Mouse (Mus musculus): ENCODE results near the gene Prr13.

Prr13 gene

GRCm38 (mm10) chr15:102505770-102506463, 47.1 kb downstream of the Prr13 start:
- no peak for DNase-seq

DNA sequence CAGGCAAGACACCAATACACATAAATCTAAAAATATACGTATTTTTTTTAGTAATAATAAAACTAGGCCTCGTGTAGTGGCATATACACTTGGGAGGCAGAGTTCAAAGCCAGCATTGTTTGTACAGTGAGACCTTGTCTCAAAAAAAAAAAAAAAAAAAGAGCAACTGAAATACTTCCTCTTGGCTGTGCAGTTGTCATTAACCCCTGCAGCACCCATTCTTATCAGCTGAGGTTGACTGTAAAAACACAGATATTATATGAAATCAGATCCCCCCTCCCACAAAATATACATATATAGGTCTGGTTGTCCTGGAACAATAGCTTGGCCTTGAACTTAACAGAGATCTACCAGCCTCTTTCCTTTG, 47.6 kb downstream of the Prr13 start:
- DNase-seq, result no peak

DNA sequence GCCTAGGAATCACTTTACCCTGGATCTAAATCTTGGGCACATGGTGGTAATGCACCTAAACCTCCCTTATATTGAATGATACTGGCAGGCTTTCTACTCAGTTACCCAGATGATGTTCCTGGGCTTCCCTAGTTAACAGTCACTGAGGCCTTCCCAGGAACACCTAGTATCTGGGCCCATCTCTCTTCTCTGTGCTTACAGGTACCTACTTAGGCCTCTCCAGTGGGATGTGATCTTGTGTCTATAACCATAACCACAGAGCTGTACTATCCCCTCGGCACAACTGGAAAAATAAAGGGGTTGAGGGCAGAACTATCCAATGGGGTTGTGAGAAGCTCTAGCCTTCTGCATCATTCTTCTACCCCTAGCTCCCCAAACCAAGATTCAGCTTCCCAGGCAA, 48.0 kb downstream of the Prr13 start:
- DNase-seq, result no peak

DNA sequence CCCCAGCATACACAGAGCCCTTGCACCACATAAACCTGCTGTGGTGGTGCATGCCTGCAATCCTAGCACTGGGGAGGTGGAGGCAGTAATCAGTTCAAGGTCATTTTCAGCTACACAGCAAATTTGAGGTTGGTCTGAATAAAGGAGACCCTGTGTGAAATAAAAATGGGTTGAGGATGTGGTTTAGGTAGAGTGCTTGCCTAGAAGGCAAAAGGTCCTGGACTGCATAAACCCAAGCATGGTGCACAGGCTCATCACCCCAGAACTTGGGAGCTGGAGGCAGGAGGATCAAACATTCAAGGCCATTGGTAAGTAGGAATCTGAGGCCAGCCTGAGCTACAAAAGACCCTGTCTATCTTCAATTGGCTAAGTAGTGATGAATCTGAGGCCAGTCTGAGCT, 48.7 kb downstream of the Prr13 start:
- DNase-seq, result no peak

DNA sequence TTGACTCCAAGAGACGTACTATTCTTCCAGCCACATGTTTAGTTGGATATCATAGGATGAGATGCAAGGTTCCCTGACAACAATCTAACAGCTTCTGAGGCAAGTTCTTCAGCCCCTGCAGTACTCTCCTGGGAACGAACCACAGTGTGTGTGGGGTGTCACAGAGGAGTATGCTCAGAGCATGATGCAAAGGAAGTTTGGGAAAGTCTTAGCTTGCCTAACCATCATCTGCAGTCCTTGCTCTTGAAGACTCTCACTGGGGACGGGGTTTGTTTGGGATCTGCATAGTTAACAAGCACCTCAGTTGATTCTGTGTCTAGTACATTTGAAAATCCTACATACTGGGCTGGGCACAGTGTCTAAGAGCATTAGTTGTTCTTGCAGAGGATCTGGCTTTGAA, 49.5 kb downstream of the Prr13 start:
- DNase-seq, result no peak

DNA sequence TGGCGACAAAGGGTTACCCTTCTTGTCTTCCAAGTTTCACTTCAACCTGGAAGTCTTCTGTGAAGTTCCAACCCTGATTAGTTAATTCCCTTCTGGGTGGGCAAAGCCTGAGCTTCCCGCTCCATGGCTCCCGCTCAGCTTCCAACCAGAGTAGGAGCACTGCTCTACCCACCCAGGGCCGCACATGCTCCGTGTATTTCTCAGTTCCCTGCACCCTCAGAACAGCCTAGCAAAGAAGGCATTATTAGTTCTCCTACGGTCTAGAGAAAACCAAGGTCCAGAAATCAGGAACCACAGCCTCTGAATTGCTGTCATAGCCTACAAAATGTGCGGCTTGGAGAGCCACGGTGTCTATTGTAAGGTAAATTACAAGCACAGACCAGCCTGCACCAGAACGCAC, 51.3 kb downstream of the Prr13 start:
- DNase-seq, result peak; percentile 48

DNA sequence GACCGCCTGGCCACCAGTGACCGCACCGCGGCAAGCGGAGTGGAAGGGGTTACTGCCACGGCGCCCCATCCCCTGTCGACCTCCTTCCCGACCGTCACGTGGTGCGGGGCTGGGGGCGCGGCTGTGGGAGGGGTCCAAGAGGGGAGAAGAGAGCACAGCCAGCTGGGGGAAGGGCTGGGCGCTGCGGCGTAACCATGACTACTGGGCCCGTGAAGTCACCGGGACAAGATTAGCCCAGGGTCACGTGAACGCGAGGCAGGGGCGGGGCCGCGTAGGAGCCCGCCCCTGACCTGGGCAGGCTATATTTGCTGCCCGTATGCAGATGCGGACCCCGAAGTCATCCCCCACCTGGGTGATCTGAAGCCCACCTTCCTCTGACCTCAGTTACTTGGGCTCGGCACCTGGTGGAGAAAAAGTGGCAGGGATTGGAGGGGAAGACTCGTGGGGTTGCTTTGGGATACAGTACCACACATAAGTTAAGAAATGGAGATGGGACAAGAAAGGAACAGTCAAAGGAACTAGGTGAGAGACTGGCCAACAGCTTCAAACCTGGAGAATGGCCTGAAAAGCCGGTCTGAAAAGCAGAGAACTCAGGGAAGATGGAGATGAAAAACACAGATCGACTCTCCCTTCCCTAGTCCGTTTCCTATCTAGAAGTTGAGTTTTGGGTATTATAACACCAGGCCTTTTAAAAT, 51.9 kb downstream of the Prr13 start:
- peak; percentile 96 for DNase-seq

DNA sequence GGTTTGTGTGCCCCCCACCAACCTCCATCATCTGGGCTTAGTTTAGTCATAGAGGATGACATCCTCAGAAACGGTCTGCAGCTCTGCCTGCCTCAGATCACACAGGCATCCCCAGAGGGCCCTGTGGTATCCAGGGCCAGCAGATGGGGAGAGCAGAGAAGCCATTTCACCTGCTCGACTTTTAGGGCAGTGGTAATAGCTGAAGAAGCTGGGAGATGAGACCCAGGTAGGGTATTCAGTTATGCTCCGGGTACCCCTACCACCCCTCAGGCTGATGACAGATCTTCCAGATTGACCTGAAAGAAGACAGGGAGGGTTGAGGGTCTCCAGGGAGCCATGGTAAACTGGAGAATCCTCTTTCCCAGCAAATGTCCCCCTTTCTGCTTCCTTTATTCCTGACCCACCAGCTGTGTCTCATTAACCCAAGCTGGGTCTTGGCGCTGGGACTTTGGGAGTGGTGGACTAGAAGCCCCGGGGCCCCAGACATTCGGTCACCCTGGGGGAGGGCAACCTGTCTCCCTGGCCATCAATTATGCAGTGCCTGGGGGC, 52.5 kb downstream of the Prr13 start:
- DNase-seq, result peak; percentile 67

- no peak for DNase-seq
These were observed 53.2 kb downstream of the Prr13 start for GRCm38 (mm10) chr15:102512010-102512409.

All from retina, postnatal 1 day (tissue).